Mouse (Mus musculus): ENCODE measurements around the gene Hmg20a. TPM values are rescaled to one million over a fixed set of nuclear protein-coding genes. Genes with fewer than 3 reads are reported as not detected.
"Not testable (repeated sequence)": the region's sequence is repeated elsewhere in the genome, so short reads cannot be mapped to it uniquely, and the experiment has no call there.

The Hmg20a gene
- total RNA-seq, 2 experiments from 2014 or later, result 62.3 to 64.5 TPM

DNA sequence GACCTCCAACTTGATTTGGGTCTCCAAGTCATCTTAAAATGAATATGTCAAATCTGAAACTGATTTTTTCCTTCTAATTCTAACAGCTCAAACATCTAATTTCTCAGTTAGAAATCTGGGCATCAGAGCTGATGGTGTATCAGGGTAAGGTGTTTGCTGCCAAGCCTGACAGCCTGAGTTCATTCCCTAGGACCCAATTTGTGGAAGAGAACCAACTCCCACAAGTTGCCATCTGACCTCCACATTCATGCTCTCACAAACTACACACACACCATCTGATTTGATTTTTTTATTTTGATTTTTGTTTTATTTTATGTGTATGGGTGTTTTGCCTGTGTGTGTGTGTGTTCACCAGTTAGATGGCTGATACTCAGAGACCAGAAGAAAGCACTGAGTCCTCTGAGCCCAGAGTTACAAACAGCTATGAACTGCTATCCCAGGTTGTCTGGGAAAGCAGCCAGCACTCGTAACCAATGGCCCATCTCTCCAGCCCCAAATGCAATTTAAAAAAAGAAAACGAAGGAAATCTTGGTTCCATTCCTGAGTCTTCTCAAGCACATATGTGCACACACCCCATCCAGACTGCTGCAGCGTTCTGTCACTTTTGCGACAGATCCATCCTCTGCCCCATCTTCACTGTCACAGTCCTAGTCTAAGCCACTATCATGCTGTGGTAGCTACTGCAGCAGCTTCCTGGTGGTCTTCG, 17.6 kb downstream of the Hmg20a start:
- intact Hi-C loops (cut with DNase I), result no loop called here
- DNase-seq (ENCODE audit: low spot score in 2 of 2), result peak in 1 of 2 experiments; percentile 39

GRCm38 (mm10) chr9:56437300-56437892, 19.0 kb downstream of the Hmg20a start:
- DNase-seq (ENCODE audit: low spot score in 2 of 2); intact Hi-C loops (cut with DNase I): not testable (repeated sequence)

GRCm38 (mm10) chr9:56439699-56440098, 21.3 kb downstream of the Hmg20a start:
- intact Hi-C loops (cut with DNase I), result no loop called here

GRCm38 (mm10) chr9:56451570-56451969, 33.2 kb downstream of the Hmg20a start:
- intact Hi-C loops (cut with DNase I), result no loop called here
- peak in 1 of 2 experiments; percentile 35 for DNase-seq (ENCODE audit: low spot score in 2 of 2)

More at GRCm38 (mm10) chr9:56439699-56440098, 21.3 kb downstream of the Hmg20a start:
- peak in 1 of 2 experiments; percentile 43 for DNase-seq (ENCODE audit: low spot score in 2 of 2)

GRCm38 (mm10) chr9:56453038-56453815, 34.8 kb downstream of the Hmg20a start:
- DNase-seq (ENCODE audit: low spot score in 2 of 2), result no peak
- intact Hi-C loops (cut with DNase I), result no loop called here

DNA sequence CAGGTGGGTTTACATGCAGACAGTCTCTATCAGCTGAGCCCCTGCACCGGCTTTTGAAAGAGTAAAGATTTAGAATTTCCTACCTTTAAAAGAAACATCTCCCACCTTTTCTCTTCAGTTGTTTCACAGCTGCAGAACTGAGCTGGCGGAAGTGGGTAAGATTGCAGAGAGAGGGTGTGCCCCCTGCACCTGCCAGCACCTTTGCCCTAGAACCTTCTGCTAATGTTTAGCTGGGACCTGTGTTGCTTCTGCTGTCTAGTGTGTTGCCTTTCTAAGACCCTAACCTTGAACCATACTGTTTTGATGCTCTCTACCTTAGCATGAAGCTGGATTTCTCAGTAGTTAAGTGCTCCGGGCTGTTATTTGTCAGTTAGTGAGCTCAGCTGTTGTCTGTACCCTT, 38.0 kb downstream of the Hmg20a start:
- intact Hi-C loops (cut with DNase I), result no loop called here

GRCm38 (mm10) chr9:56460987-56461386, 42.6 kb downstream of the Hmg20a start:
- DNase-seq (ENCODE audit: low spot score in 2 of 2), result peak in 1 of 2 experiments; percentile 23
- intact Hi-C loops (cut with DNase I), result no loop called here

More for the DNA sequence above, 38.0 kb downstream of the Hmg20a start:
- no peak for DNase-seq (ENCODE audit: low spot score in 2 of 2)

DNA sequence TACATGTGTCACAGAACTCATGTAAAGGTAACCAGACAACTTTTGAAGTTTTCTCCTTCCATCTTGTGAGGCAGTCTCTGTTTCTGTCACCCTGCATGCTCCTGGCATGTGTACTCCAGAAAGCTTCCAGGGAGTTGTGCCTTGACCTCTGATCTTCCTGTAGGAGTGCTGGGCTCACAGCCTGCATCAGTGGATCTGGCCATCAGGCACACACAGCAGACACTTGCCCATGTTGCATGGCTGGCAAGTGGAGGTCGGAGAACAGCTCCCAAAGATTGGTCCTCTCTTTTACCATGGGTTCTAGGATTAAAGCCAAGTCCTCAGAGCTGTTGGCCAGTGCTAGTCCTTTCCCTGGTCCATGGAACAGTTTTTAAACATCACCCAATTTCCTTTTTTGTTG, 44.2 kb downstream of the Hmg20a start:
- DNase-seq (ENCODE audit: low spot score in 2 of 2), result no peak
- intact Hi-C loops (cut with DNase I), result no loop called here

GRCm38 (mm10) chr9:56463046-56463445, 44.6 kb downstream of the Hmg20a start:
- no peak for DNase-seq (ENCODE audit: low spot score in 2 of 2)
- intact Hi-C loops (cut with DNase I), result no loop called here

GRCm38 (mm10) chr9:56463686-56464515, 45.5 kb downstream of the Hmg20a start:
- DNase-seq (ENCODE audit: low spot score in 2 of 2), result no peak
- intact Hi-C loops (cut with DNase I), result no loop called here

DNA sequence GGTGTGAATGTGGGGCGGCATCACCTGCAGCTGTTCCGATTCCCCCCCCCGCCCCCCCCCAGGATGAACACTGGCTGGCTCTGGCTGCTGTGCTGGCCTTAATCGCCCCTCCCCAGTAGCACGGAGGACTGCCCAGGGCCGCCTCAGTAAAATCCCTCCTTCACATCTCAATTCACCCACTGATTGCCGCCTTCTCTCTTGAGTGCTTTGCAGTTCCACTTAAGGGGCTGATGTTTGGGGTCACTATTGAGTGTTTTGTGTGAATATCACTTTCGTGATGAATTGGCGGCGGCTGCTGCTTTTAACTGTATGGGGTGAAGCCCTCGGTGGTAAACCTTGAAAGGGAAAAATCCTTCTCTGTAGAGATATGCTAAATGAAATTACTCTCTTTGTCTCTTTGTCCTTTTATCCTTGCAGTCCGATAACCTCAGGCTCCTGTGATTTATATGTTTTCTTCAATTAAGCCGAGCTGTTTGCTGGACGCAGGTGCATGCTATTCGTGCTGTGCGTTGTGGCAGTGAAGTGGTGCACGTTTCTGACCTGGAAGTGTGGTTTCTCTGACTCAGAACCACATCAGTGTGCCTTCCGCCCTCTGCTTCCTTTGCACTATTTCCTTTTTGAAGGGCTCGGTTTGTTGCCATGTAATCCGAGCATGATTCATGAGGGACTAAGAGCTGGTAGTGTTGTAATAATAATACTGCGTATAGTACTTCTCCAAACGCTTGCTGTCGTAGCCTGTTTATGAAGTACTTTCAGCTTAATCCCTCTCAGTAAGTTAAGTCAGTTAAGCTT, 46.6 kb downstream of the Hmg20a start:
- intact Hi-C loops (cut with DNase I), result no loop called here

GRCm38 (mm10) chr9:56466251-56466650, 47.8 kb downstream of the Hmg20a start:
- intact Hi-C loops (cut with DNase I), result no loop called here

More for the DNA sequence above, 46.6 kb downstream of the Hmg20a start:
- peak in 1 of 2 experiments; percentile 33 for DNase-seq (ENCODE audit: low spot score in 2 of 2)

GRCm38 (mm10) chr9:56469656-56470055, 51.2 kb downstream of the Hmg20a start:
- DNase-seq (ENCODE audit: low spot score in 2 of 2), result no peak
- intact Hi-C loops (cut with DNase I), result no loop called here

More at GRCm38 (mm10) chr9:56466251-56466650, 47.8 kb downstream of the Hmg20a start:
- DNase-seq (ENCODE audit: low spot score in 2 of 2), result no peak

GRCm38 (mm10) chr9:56470291-56470690, 51.9 kb downstream of the Hmg20a start:
- no peak for DNase-seq (ENCODE audit: low spot score in 2 of 2)
- intact Hi-C loops (cut with DNase I), result no loop called here

GRCm38 (mm10) chr9:56478975-56479647, 60.7 kb downstream of the Hmg20a start:
- DNase-seq (ENCODE audit: low spot score in 2 of 2), result no peak
- intact Hi-C loops (cut with DNase I), result no loop called here

- intact Hi-C loops (cut with DNase I), result no loop called here
- no peak for DNase-seq (ENCODE audit: low spot score in 2 of 2)
Measured at GRCm38 (mm10) chr9:56482623-56483022, 64.2 kb downstream of the Hmg20a start.

GRCm38 (mm10) chr9:56485423-56485822, 67.0 kb downstream of the Hmg20a start:
- no peak for DNase-seq (ENCODE audit: low spot score in 2 of 2)

DNA sequence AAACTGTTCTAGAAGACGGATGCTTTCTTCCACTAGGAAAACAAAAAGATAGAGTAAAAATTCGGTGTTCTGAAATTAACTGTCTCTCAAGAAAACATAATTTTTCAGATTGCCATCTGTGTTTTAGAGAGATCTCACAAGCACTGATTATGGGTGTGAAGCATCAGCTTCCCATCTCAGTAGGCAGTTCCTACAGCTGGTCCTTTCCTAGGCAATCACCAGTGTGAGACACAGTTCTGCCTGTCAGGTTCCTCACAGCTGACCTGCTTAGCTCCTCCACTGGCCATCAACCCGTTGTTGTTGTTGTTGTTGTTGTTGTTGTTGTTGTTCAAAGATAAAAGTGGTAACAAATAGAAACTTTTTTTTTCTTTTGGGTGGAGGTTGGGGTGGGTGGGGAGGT, 67.7 kb downstream of the Hmg20a start:
- DNase-seq (ENCODE audit: low spot score in 2 of 2), result no peak
- intact Hi-C loops (cut with DNase I), result no loop called here

More at GRCm38 (mm10) chr9:56485423-56485822, 67.0 kb downstream of the Hmg20a start:
- intact Hi-C loops (cut with DNase I), result no loop called here
